Mouse (Mus musculus): Measurements from ENCODE around the gene Cbfa2t2. TPM values are rescaled to one million over a fixed set of nuclear protein-coding genes. Genes with fewer than 3 reads are reported as not detected.

Cbfa2t2 gene
- total RNA-seq (2017), result 25.0 and 26.6 TPM in 2 replicates

DNA sequence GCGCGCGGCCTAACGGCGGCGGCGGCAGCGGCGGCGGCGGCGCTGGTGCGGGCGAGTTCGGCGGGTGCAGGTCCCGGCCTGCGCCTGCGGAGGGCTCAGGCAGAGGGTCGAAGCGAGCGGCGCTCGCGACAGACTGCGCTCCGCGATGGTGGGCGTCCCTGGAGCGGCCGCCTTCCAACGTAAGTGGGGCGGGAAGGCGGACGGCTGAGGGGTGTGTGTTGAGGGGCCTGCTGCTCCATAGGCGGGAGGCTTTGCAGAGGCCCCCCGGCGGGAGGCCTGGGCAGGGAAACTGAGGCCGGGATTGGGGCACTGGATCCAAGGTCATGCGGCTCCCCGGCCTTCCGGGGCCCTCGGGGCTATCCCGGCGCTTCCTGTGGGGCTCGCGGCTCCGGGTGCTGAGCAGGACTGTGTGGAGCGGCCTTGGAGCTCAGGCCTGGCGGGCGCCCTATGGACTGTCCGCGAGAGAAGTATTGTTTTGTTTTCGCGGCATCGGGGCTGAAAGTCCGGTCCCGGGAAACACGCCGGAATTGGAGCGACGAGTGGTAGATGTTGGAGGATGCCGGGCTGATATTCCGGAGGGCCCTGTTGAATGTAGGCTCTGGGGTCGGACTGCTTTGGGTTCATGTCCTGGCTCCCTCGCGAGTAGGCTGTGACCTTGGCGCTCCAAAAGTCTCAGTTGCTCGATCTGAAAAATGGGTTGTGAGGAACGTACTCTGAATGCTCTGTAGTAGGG lies at the start of gene Cbfa2t2:
Gene Cbfa2t2 (plus strand): TSS at position 24 of the 733 bp plus-strand sequence.
- ATAC-seq (replicated peaks in 1 of 2; ENCODE audit: insufficient read depth in 1 of 2, low FRiP score in 2 of 2, low TSS enrichment in 1 of 2, low read depth in 1 of 2, poor library complexity in 2 of 2, severe bottlenecking in 2 of 2), result peak; percentile 24 to 39; a peak in 3 of 4 replicates

DNA sequence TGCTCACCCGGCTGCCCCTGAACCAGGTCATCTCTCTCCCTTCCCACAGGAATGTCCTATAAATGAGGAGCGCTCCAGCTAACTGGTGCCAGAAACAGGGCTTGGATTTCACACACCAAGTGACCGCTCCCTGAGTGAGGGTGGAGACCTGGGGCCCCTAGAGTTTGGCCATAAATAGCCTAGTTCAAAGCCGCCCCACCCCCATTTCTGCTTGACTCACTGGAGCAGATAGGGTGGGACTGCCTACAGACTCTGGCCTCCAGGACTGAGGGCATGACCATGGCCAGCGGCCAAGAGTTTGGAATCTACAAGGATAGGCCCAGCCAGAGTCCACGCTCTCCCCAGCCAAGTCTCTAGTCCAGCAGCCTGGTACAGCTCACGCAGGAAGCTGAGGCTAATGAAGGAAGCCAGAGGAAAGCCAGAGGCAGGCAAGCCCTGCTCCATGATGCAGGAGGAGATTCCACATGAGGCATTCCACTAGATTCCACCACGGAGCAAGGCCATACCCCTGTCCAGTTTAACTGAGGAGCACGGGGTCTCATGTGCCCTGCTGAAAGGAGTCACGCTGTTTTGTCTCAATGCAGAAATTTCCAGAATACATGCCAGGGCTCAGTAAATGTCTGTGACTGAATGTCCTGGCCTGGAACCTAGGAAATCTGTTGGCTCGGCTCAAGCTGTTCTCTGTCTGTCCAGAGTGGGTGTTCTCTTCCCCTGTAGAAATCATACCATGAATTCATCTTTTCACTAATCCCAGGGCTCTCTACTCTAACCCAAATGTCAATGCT lies 45.9 kb upstream of the Cbfa2t2 start:
- no peak for ATAC-seq (replicated peaks in 1 of 2; ENCODE audit: insufficient read depth in 1 of 2, low FRiP score in 2 of 2, low TSS enrichment in 1 of 2, low read depth in 1 of 2, poor library complexity in 2 of 2, severe bottlenecking in 2 of 2)

- no peak for ATAC-seq (replicated peaks in 1 of 2; ENCODE audit: insufficient read depth in 1 of 2, low FRiP score in 2 of 2, low TSS enrichment in 1 of 2, low read depth in 1 of 2, poor library complexity in 2 of 2, severe bottlenecking in 2 of 2)
Observed at GRCm38 (mm10) chr2:154394602-154395001, 41.7 kb upstream of the Cbfa2t2 start.

DNA sequence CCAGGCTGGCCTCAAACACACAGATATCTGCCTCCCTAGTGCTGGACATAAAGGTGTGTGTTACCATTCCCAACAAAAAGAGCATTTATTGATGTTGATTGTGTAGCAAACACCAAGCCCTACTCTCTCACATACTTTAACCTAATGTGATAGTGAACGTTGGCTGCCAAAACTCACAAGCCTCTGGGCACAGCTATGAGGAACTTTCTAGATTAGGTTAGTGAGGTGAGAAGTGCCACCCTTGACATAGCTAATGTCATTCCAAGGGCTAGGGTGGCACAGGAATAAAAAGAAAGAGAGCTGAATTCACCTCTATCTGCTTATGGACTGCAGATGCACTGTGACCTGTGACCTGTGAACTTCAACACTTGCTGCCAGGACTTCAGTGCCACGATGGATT lies 39.8 kb upstream of the Cbfa2t2 start:
- no peak for ATAC-seq (replicated peaks in 1 of 2; ENCODE audit: insufficient read depth in 1 of 2, low FRiP score in 2 of 2, low TSS enrichment in 1 of 2, low read depth in 1 of 2, poor library complexity in 2 of 2, severe bottlenecking in 2 of 2)

- ATAC-seq (replicated peaks in 1 of 2; ENCODE audit: insufficient read depth in 1 of 2, low FRiP score in 2 of 2, low TSS enrichment in 1 of 2, low read depth in 1 of 2, poor library complexity in 2 of 2, severe bottlenecking in 2 of 2), result no peak
Observed at GRCm38 (mm10) chr2:154398267-154398666, 38.0 kb upstream of the Cbfa2t2 start.

GRCm38 (mm10) chr2:154399325-154399724 lies 37.0 kb upstream of the Cbfa2t2 start:
- no peak for ATAC-seq (replicated peaks in 1 of 2; ENCODE audit: insufficient read depth in 1 of 2, low FRiP score in 2 of 2, low TSS enrichment in 1 of 2, low read depth in 1 of 2, poor library complexity in 2 of 2, severe bottlenecking in 2 of 2)

DNA sequence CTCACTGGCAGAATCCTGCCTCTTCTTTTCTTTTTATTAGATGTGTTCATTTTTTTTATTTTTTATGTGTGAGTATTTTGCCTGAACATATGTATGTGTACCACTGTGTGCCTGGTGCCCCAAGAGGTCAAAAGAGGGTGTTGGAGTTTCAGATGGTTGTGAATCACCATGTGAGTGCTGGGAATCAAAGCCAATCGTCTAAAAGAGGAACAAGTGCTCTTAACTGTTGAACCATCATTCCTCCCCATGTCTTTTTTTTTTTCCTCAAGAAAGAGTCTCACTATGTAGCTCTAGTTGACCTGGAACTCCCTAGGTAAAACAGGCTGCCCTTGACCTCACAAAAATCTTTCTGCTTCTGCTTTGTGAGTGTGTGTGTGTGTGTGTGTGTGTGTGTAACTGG lies 34.3 kb upstream of the Cbfa2t2 start:
- ATAC-seq (replicated peaks in 1 of 2; ENCODE audit: insufficient read depth in 1 of 2, low FRiP score in 2 of 2, low TSS enrichment in 1 of 2, low read depth in 1 of 2, poor library complexity in 2 of 2, severe bottlenecking in 2 of 2), result no peak

DNA sequence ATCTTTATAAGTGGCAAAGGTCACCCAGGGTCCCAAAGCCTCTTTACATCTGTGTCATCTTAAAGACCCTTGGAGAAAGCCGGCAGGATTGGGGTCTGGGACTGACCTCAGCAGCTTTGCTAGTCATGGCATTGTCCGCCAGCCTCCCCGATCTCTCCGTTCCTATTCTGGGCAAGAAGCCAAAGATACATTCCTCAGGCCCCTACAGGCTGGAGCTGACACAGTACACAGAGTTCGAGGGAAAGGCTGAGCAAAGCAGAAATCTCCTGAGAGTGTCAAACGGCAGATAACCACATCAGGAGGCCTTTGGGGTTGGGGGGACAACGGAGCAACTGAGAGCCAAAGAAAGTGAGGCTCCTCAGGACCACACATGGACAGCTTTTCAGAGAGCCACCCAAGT lies 33.5 kb upstream of the Cbfa2t2 start:
- ATAC-seq (replicated peaks in 1 of 2; ENCODE audit: insufficient read depth in 1 of 2, low FRiP score in 2 of 2, low TSS enrichment in 1 of 2, low read depth in 1 of 2, poor library complexity in 2 of 2, severe bottlenecking in 2 of 2), result no peak

DNA sequence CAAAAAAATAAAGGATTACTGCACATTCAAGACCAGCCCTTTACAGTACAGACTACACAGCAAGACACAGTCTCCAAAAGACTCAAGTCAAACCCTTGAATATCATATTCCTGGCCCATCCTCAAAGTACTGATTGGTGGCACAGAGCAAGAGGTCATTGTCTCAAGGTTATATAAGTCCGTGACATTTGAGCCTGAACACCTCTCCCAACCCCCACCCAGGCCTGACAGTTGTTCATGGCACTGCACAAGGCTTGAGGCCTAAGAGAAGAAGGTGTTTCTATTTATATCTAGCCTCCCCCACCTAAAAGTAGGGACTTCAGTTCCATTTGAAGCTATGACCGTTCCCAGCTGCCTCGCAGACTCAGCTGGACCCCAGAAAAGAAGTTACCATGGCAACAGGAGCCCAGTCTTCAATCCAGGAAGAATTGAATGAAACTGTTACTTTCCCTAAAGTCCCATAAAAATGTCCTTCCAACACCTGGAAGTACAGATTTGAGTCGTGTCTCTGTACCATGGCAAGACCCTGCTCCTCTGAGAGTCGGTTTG lies 30.8 kb upstream of the Cbfa2t2 start:
- ATAC-seq (replicated peaks in 1 of 2; ENCODE audit: insufficient read depth in 1 of 2, low FRiP score in 2 of 2, low TSS enrichment in 1 of 2, low read depth in 1 of 2, poor library complexity in 2 of 2, severe bottlenecking in 2 of 2), result no peak

DNA sequence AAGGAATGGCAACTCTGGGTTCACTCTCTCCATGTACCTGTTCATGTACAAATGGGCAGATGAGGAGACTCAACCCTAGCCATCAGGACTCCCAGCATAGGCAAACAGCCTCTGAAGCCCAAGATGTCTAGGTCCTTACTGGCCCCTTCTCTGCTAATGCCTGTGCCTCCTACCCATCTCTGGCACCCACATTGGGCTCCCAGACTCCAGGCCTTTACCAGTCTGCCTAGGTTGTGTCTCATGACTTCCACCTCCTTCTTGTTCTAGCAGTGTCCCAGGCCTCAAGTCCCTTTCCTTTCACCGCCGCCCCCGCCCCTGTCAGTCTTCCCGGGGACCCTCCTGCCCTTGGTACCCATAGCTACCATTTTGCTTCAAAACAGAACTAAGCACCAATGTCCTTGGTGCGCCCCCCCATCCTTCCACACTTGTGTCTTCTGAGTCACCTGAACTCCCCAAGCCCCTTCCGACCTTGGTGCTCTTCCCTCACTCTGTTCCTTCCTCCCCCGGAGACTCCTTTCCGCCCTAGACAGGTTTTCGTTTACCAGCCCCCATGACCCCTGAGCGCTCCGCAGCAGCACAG lies 29.1 kb upstream of the Cbfa2t2 start:
- no peak for ATAC-seq (replicated peaks in 1 of 2; ENCODE audit: insufficient read depth in 1 of 2, low FRiP score in 2 of 2, low TSS enrichment in 1 of 2, low read depth in 1 of 2, poor library complexity in 2 of 2, severe bottlenecking in 2 of 2)

GRCm38 (mm10) chr2:154407643-154408445 lies 28.4 kb upstream of the Cbfa2t2 start, which contains the start of gene Snta1:
Gene Snta1 (minus strand): TSS chr2:154408099.
- ATAC-seq (replicated peaks in 1 of 2; ENCODE audit: insufficient read depth in 1 of 2, low FRiP score in 2 of 2, low TSS enrichment in 1 of 2, low read depth in 1 of 2, poor library complexity in 2 of 2, severe bottlenecking in 2 of 2), result peak; percentile 68 to 72

DNA sequence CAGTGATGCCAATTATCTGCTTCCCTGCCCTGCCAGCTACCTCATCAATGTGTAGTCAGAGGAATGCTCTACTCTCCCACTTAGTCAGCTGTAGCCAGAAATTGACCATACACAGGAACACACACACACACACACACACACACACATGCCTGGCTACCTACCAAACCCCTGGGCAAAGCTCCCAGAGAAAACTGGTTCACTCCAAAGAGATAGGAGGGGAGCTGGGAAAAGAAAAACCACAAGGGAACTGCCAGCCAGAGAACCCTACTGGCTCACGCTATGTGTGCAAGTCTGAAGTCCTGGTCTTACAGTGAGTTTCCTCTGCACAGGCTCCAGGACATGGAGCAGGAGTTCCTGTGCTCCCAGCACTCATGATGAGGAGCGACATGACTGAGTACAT lies 25.9 kb upstream of the Cbfa2t2 start:
- ATAC-seq (replicated peaks in 1 of 2; ENCODE audit: insufficient read depth in 1 of 2, low FRiP score in 2 of 2, low TSS enrichment in 1 of 2, low read depth in 1 of 2, poor library complexity in 2 of 2, severe bottlenecking in 2 of 2), result no peak

- peak; percentile 38 to 46; a peak in 1 of 4 replicates for ATAC-seq (replicated peaks in 1 of 2; ENCODE audit: insufficient read depth in 1 of 2, low FRiP score in 2 of 2, low TSS enrichment in 1 of 2, low read depth in 1 of 2, poor library complexity in 2 of 2, severe bottlenecking in 2 of 2)
Observed at GRCm38 (mm10) chr2:154412018-154412666, 24.1 kb upstream of the Cbfa2t2 start.

DNA sequence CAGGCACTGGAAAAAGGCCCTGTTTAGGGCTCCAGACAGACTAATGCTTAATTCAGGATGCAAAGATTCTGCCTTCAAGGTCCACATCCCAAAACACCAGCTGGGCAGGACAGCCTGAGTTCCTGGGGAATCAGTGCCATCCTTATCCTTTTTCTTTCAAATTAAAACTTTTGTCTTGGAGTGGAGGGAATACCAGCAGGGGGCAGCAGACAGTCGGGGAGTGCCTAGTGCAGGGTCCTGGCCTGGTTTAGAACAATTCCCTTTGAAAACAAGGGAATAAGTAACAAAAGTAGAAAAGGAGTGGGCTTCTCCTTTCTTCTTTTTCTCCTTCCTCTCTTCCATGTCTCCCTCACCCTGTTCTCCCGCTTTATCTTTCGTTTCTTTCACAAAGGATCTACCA lies 19.2 kb upstream of the Cbfa2t2 start:
- ATAC-seq (replicated peaks in 1 of 2; ENCODE audit: insufficient read depth in 1 of 2, low FRiP score in 2 of 2, low TSS enrichment in 1 of 2, low read depth in 1 of 2, poor library complexity in 2 of 2, severe bottlenecking in 2 of 2), result peak in 1 of 2 experiments; percentile 48; a peak in 1 of 4 replicates

DNA sequence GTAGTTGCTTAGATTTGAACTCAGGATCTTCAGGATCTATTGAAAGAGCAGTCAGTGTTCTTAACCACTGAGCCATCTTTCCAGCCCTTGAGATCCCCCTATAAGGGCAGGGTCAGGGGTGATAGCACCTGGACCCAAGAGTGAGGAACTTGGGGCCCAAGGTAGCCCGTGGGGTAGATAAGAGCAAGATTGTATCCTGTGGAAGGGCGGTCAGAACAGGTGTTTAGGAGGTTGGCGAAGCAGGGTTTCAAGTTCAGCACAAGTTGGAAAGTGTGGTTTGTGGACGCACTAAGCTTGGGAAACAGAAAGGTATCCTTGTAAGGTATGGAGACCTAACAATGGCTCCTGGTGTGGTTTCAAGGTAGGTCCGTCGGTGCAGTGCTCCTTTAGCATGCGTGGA lies 18.3 kb upstream of the Cbfa2t2 start:
- ATAC-seq (replicated peaks in 1 of 2; ENCODE audit: insufficient read depth in 1 of 2, low FRiP score in 2 of 2, low TSS enrichment in 1 of 2, low read depth in 1 of 2, poor library complexity in 2 of 2, severe bottlenecking in 2 of 2), result no peak

- no peak for ATAC-seq (replicated peaks in 1 of 2; ENCODE audit: insufficient read depth in 1 of 2, low FRiP score in 2 of 2, low TSS enrichment in 1 of 2, low read depth in 1 of 2, poor library complexity in 2 of 2, severe bottlenecking in 2 of 2)
Observed at GRCm38 (mm10) chr2:154419631-154420515, 16.4 kb upstream of the Cbfa2t2 start.

Data from hematopoietic stem cell, adult 5-6 weeks (primary cell).